Mouse (Mus musculus) spleen, adult 2 months (tissue): ENCODE results near the gene Nxpe2.

ENCODE experiments used
- CTCF ChIP-seq: fragments of 200-500 bp; IDR thresholded peaks from 2 replicates; pipeline ENCODE4 v1.5.1; 2011; ENCODE audit warnings: mild to moderate bottlenecking, inconsistent platforms; ENCODE audit not compliant: insufficient read depth, insufficient read length, insufficient replicate concordance; ENCODE audit errors: extremely low read depth
- POLR2A ChIP-seq: fragments of 200-500 bp; IDR thresholded peaks from 2 replicates; pipeline ENCODE4 v1.6.1; 2011; ENCODE audit warnings: low read depth, low read length, inconsistent platforms

GRCm38 (mm10) chr9:48360826-48361225 lies 7.6 kb upstream of the Nxpe2 start:
- TF ChIP-seq CTCF, result no peak
- no peak for TF ChIP-seq POLR2A
